In the genomic region with DNA sequence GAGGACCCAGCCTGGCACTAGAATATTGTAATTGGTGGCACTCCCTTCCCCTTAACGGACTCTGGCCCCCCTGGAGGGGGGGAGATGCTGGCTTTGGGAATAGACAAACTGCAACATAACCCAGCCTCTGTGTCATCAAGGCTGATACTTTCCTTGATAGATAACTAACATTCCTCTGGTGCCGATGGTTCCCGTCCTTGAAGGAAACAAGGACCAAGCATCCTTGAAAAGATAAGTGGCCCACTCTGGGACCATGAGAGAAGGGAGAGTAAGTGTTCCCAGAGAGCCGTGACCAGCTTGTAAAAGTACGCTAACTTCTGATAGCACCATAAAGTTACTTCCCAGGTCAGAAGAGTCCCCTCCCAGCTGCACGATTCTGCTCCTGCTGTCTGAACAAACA, we compare ENCODE assay signal across 23 mouse cellular contexts. TPM values are rescaled to one million over a fixed set of nuclear protein-coding genes. Genes with fewer than 3 reads are reported as not detected.
DNase-seq lines count a peak whose midpoint lies in the region; ATAC-seq and TF ChIP-seq lines count a peak whose summit lies in the region.
"Had no signal": no experiment of that assay in that cellular context is flagged by ENCODE, and none has a peak within 500 bp of the region (broad histone marks: within the 10 kb centered on the region; RNA-seq: fewer than 3 reads in every experiment).

No protein-coding gene starts in this region.

- TF ChIP-seq POLR2A in testis, adult 2 months (IDR thresholded peaks at IDR 0.05; ENCODE audit: control insufficient read depth, low read depth, low read length) = no peak

- H3K4me1 ChIP-seq in heart, embryonic 13.5 days = peaks cover 6% of the 10 kb centered on the region; the same call in 1 of the 2 replicates
- H3K4me1 ChIP-seq in testis, adult 2 months (ENCODE audit: control insufficient read depth, insufficient read depth, low read length) = no peaks in the 10 kb centered on the region; the same call in 1 of the 2 replicates
- H3K4me1 ChIP-seq: forebrain, embryonic 10.5 days; hindbrain, embryonic 15.5 days had no signal

- peak; percentile 20 for DNase-seq in adrenal gland, adult 8-10 months
- no peak for DNase-seq in adrenal gland, adult 18-20 months (ENCODE audit: low spot score in 2 of 2)
- no peak for DNase-seq in heart, postnatal 14 days
- DNase-seq in testis, postnatal 10 days (ENCODE audit: low spot score) = no peak
- DNase-seq: cerebellum, adult 18-20 months; cerebellum, adult 9-10 months; cerebellum, postnatal 14 days; gastrocnemius, postnatal 10 days; gastrocnemius, postnatal 36 days had no signal

- no peaks in the 10 kb centered on the region for H3K36me3 ChIP-seq in heart, embryonic 13.5 days
- no peaks in the 10 kb centered on the region for H3K36me3 ChIP-seq in testis, adult 2 months (ENCODE audit: control insufficient read depth, insufficient read depth, low read length)
- H3K36me3 ChIP-seq: forebrain, embryonic 10.5 days; heart, embryonic 12.5 days; hindbrain, embryonic 12.5 days; hindbrain, embryonic 15.5 days had no signal

- no peak overlapping the region for H3K4me3 ChIP-seq in heart, embryonic 13.5 days
- peak overlapping the region; percentile 2; the same call in 1 of the 2 replicates for H3K4me3 ChIP-seq in testis, adult 2 months (ENCODE audit: control insufficient read depth, low read depth, low read length)
- H3K4me3 ChIP-seq: forebrain, embryonic 10.5 days; forebrain, embryonic 13.5 days; heart, embryonic 12.5 days; hindbrain, embryonic 12.5 days; hindbrain, embryonic 15.5 days had no signal

- H3K27me3 ChIP-seq in heart, embryonic 13.5 days (replicated peaks) = no peaks in the 10 kb centered on the region
- H3K27me3 ChIP-seq in testis, adult 2 months (ENCODE audit: control insufficient read depth, insufficient read depth, low read length) = no peaks in the 10 kb centered on the region
- H3K27me3 ChIP-seq: forebrain, embryonic 13.5 days; heart, embryonic 12.5 days; hindbrain, embryonic 12.5 days; hindbrain, embryonic 15.5 days had no signal

- H3K9me3 ChIP-seq in heart, embryonic 13.5 days = no peaks in the 10 kb centered on the region
- H3K9me3 ChIP-seq: forebrain, embryonic 10.5 days; forebrain, embryonic 13.5 days; heart, embryonic 12.5 days; hindbrain, embryonic 12.5 days; hindbrain, embryonic 15.5 days had no signal

- WGBS in heart, embryonic 13.5 days = 20% methylated on average over 6 of the region's 6 CpGs

- no peak for ATAC-seq in heart, embryonic 13.5 days (ENCODE audit: extremely low read depth, insufficient number of reproducible peaks, low FRiP score, low TSS enrichment)
- ATAC-seq: CD4-positive, CD25-positive, alpha-beta regulatory T cell, adult 4 months; forebrain, embryonic 13.5 days; forebrain, embryonic 16.5 days; intestine, postnatal 0 days had no signal

- TF ChIP-seq CTCF in testis, adult 2 months (IDR thresholded peaks at IDR 0.05; ENCODE audit: control insufficient read depth, insufficient read depth, insufficient replicate concordance, low read depth, low read length) = no peak

- H3K9ac ChIP-seq in heart, embryonic 13.5 days = 0 out of 2 replicates have a peak overlapping the region, but pooled peaks have one; percentile 24
- H3K9ac ChIP-seq: forebrain, embryonic 13.5 days; heart, embryonic 12.5 days; hindbrain, embryonic 12.5 days; hindbrain, embryonic 15.5 days had no signal

- H3K4me2 ChIP-seq in heart, embryonic 13.5 days = no peak overlapping the region
- H3K4me2 ChIP-seq: forebrain, embryonic 13.5 days; heart, embryonic 12.5 days; hindbrain, embryonic 12.5 days; hindbrain, embryonic 15.5 days had no signal

- intact Hi-C loops in heart, postnatal 14 days (cut with DNase I) = no loop called here

- H3K27ac ChIP-seq in heart, embryonic 13.5 days (replicated peaks) = no peak overlapping the region
- peak overlapping the region; percentile 12; the same call in 1 of the 2 replicates for H3K27ac ChIP-seq in testis, adult 2 months (ENCODE audit: control insufficient read depth, insufficient read depth, low read depth, low read length)
- H3K27ac ChIP-seq: forebrain, embryonic 10.5 days; forebrain, embryonic 13.5 days; hindbrain, embryonic 12.5 days; hindbrain, embryonic 15.5 days had no signal

RNA-seq across cellular contexts. Expression of gene Sfr1, which starts 9.0 kb away (rescaled TPM):
- total RNA-seq in adrenal gland, adult 8-10 months (2022) = 10 to 100 TPM; 73.4 to 86.9 (median 77.6) TPM
- total RNA-seq in adrenal gland, adult 18-20 months (2021) = 10 to 100 TPM; 66.8 to 84.5 TPM
- 194 and 210 TPM in 2 replicates for polyA plus RNA-seq in heart, embryonic 13.5 days (2015; fragmentation: Nextera tagmentation; extraction: Ambion mirVana)
- total RNA-seq in heart, postnatal 14 days (2021) = 10 to 100 TPM; 60.7 to 66.1 TPM
- 34.1 and 37.8 TPM in 2 replicates for polyA plus RNA-seq in testis, adult 2 months (2012; rRNA removed)

RNA-seq across cellular contexts. Expression of gene Col17a1, which starts 30.6 kb away (rescaled TPM):
- not detected for total RNA-seq in adrenal gland, adult 8-10 months (2022)
- not detected for total RNA-seq in adrenal gland, adult 18-20 months (2021)
- 0.51 and 1.1 TPM in 2 replicates for polyA plus RNA-seq in heart, embryonic 13.5 days (2015; fragmentation: Nextera tagmentation; extraction: Ambion mirVana)
- under 1 TPM; 0.10 to 0.14 TPM for total RNA-seq in heart, postnatal 14 days (2021)
- 2.1 and 2.9 TPM in 2 replicates for polyA plus RNA-seq in testis, adult 2 months (2012; rRNA removed)
- total RNA-seq: granulocyte monocyte progenitor cell, adult 5-6 weeks; heart, adult 8-10 months; heart, postnatal 25 days; hematopoietic stem cell, adult 5-6 weeks had no signal
- polyA plus RNA-seq: CD4-positive, CD25-positive, alpha-beta regulatory T cell, adult 4 months had no signal
